ENCODE assay signal across 10 mouse cellular contexts in the genomic region with DNA sequence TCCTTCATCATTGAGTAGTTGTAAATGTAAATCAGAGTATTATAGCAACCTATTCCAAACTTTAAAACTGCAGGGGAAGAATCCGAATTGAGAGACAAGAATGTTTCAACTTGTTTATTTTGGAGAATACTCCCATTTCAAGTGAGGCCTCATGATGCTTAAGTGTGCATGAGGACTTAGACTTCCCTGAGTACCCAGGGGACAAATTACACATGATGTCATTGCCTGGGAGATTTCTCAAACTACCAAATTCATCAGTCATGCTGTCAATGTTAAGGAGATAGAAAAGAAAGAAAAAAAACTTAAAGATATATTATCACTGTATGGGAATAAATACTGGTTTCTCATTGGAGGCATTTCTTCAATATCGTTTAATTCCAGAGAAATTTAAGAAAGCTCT.
"Had no signal": no experiment of that assay in that cellular context is flagged by ENCODE, and none has a peak within 500 bp of the region (broad histone marks: within the 10 kb centered on the region; RNA-seq: fewer than 3 reads in every experiment).

No protein-coding gene starts in this region.

- H3K4me3 ChIP-seq: left cerebral cortex, adult 2 months; midbrain, embryonic 10.5 days; myocyte; neural tube, embryonic 15.5 days; stomach, embryonic 15.5 days had no signal

- H3K9me3 ChIP-seq: midbrain, embryonic 10.5 days; neural tube, embryonic 15.5 days; stomach, embryonic 15.5 days had no signal

- H3K27ac ChIP-seq: left cerebral cortex, adult 2 months; liver, embryonic 14.5 days; midbrain, embryonic 10.5 days; neural tube, embryonic 15.5 days; stomach, embryonic 15.5 days had no signal

- H3K27me3 ChIP-seq: neural tube, embryonic 15.5 days; stomach, embryonic 15.5 days had no signal

- H3K4me1 ChIP-seq: neural tube, embryonic 15.5 days; stomach, embryonic 15.5 days had no signal

- H3K36me3 ChIP-seq: midbrain, embryonic 10.5 days; neural tube, embryonic 15.5 days; stomach, embryonic 15.5 days had no signal

- H3K9ac ChIP-seq: liver, embryonic 14.5 days; neural tube, embryonic 15.5 days; stomach, embryonic 15.5 days had no signal

- H3K4me2 ChIP-seq: neural tube, embryonic 15.5 days; stomach, embryonic 15.5 days had no signal

- DNase-seq: kidney, adult 8-10 months; liver; thymus, adult 2 months; thymus, postnatal 25 days had no signal
